Mouse (Mus musculus) retina, postnatal 1 day (tissue): ENCODE measurements around the gene Naxd.
"Not testable (repeated sequence)": the region's sequence is repeated elsewhere in the genome, so short reads cannot be mapped to it uniquely, and the experiment has no call there.

Experiments
- DNase-seq: peaks from one replicate; pipeline ENCODE4 v3.0.0-alpha.2; 2012

Gene Naxd

DNA sequence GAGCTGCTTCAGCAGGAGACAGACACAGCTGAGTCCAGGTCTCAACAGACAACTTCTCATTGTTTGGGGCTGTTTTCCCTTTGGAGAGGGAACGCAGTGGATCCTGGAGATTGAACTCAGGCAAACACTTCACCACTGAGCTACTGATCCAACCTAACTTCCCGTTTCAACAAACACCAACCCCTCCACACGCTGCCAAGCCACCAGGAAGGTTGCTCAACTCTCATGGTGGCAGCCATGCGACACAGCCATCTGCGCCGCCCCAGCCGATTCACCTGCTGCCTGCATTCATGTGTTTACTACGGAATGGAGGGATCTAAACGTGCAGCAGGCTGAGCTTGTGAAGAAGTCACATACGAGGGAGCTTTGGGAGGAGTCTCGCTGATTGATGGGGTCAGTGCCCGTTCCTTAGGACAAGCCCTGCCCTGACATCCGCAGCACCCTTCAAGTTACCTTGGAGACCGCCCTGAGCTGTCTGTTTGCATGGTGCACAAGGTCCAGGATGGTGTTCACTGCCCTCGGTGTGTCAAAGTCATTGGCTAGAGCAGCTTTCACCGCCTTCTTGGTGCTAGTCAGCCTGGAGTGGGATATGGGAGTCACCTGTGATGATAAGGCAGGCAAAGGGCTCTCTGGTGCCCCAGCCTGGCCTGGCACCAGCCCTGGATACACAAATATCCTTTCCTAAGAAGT, 20.2 kb downstream of the Naxd start:
- no peak for DNase-seq

- no peak for DNase-seq
Observed at GRCm38 (mm10) chr8:11518056-11518396, 20.7 kb downstream of the Naxd start.

GRCm38 (mm10) chr8:11518676-11519075, 21.4 kb downstream of the Naxd start:
- no peak for DNase-seq

DNA sequence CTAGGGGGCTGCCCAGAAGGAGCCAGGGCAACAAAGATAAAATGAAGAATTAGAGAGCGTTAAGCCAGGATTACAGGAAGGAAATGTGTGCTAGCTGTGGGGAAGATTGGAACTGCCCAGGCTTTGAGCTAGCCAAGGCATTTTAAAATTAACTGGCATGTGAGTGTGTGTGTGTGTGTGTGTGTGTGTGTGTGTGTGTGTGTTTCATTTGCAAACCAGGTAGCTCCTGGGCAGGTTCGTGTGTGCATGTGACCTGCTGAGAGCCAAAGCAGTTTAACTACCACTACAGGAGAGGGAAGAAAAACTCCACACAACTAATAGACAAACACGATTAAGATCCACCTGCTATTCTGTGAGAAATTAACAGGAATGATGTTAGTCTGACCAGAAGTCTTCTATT, 26.0 kb downstream of the Naxd start:
- DNase-seq: no peak

GRCm38 (mm10) chr8:11530155-11530770, 33.0 kb downstream of the Naxd start:
- no peak for DNase-seq

DNA sequence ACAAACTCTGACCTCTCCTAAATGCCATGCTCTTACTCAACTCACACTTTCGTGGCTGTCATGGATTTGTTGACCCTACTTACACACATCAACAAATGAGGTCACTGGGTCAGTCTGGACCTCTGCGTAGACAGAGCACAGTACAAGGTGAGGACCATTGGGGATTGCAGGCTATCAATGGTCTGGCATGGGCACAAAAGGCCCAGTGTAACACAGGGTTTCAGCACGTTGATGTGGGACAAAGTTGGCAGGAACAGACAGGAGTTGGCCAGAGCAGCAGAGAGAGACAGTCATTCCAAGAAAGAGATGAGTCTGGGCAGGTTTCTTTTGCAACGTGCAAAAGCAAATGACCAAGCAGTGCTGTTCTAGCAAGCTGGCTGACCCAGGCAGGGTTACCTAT, 33.5 kb downstream of the Naxd start:
- no peak for DNase-seq

DNA sequence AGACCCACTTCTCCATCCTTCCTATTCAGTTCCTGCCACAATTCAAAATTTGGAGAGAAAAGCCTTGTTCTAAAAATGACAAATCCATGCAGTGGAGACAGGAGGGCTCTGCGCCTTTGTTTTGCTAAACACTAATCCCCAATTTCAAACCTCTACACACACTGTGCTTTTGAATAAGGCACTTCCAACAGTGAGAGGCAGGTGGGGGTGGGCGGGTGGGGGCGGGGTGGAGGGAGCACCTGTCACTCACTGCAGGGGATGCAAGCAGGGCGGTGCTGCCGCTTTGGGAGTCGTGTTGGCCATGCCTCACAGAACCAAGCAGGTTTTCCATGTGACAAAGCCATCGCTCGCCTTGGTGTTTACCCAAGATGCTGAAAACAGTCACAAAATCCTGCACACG, 37.2 kb downstream of the Naxd start:
- DNase-seq: no peak

DNA sequence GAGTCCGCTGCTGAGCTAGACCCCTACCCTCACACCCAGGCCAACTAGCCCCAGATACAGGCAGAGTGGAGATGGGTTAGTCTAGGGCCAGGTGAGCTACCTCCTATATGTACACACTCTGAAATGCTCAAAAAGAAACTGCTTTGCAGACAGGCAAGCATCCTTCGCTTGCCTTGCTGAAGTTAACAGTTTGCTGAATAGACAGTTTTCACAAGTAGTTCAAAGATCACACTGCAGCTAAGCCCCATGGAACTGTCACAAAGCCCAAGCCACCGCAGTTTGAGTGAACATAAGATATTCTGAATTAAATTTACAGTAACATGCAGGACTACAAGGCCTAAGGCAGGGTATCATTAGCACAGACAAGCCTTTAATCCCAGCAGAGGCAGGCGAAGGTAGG, 41.7 kb downstream of the Naxd start:
- no peak for DNase-seq

DNA sequence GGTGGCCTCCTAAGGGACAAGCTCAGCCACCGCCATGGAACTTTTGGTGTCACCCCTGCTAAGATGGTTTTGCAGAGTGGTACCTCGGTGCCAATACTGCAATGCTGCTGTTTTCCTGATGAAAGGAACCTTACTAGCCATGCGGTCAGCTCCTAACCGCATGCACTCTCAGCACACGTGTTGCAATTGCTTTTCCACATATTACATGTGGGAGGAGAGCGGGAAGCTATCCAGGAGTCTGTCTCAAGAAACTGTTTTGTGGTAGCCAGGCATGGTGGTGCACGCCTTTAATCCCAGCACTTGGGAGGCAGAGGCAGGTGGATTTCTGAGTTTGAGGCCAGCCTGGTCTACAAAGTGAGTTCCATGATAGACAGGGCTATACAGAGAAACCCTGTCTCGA, 42.9 kb downstream of the Naxd start:
- DNase-seq: no peak

- DNase-seq: no peak
Observed at GRCm38 (mm10) chr8:11542031-11542430, 44.7 kb downstream of the Naxd start.

DNA sequence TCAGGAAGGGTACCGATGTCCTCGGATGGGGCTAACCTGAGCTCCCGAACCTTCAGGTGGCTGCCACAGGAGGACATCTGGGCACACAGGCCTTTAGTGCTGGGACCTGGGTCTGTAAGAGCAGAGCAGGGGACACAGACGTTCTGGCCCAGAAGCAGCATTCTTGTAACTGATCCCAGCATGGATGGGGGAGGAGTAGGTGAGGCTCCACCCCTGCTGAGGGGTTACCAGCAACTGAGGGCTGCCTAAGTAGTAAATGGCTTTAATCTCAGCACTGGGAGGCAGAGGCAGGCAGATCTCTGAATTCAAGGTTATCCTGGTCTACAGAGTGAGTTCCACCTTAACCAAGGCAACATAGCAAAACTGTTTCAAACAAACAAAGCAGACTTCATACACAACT, 45.6 kb downstream of the Naxd start:
- DNase-seq: no peak

GRCm38 (mm10) chr8:11544386-11544785, 47.1 kb downstream of the Naxd start:
- peak; percentile 61 for DNase-seq

DNA sequence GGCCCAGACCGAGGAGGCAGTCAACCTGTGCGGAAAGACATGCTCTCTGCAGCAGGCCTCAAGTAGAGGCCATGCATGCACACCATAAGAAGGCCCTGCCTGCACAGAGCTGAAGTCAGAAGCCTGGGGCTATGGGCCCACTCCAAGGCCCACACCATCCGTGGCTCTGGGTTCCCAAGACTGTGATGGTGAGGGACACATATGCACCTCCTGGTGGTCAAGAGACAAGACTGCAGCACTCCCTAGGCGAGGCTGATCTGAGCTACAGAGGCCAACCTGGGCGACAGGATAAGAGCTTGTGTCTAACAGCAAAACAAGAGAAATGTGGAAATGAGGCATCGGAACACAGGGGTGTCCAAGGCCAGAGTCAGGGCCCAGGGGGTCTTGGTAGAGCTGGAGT, 49.8 kb downstream of the Naxd start:
- peak; percentile 49 for DNase-seq

DNA sequence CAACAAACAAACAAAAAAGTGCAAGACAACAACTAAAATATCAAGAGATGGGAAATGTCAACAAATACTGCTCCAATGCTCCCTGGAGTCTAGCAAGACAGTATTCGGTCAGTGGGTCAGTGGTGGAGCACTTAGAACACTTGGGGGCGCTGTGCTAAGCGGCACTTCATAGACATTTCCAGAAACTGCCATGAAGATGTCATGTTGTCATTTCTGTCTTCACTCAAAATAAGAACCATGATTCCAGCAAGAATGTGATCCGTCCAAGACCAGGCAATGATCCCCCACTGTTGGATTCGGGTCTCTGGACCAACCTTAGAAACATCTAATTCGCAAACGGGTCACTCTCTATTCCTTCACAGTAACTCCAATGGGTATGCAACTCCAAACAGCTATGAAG, 52.4 kb downstream of the Naxd start:
- peak; percentile 73 for DNase-seq

GRCm38 (mm10) chr8:11550281-11550948, 53.1 kb downstream of the Naxd start, which contains the start of gene Cars2:
Gene Cars2 (minus strand): TSS chr8:11550783.
- peak; percentile 91 for DNase-seq

GRCm38 (mm10) chr8:11551497-11551896, 54.2 kb downstream of the Naxd start:
- DNase-seq: not testable (repeated sequence)

DNA sequence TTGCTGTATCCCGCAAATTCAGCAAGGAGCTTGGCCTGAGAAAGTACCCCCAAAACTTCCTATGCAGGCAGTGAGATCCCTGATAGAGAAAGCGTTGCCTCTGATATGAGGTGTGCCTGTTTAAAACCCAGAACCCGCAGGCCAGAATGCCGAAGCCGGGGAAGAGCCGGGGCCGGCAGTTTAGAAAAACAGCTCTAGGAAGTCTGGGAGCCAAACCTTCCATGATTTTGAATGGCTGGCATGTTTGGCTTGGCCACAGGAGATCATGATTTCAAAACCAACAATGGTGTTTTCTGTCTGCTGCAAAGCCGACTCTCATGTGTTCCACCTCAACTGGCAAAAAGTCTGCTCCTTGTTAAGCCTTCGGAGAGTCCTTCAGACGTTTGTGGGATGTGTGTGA, 55.1 kb downstream of the Naxd start:
- no peak for DNase-seq

GRCm38 (mm10) chr8:11554799-11555719, 57.8 kb downstream of the Naxd start, which contains the start of gene Ing1:
Gene Ing1 (plus strand): TSS chr8:11555571.
- peak; percentile 98 for DNase-seq

GRCm38 (mm10) chr8:11555720-11556591, 58.6 kb downstream of the Naxd start:
- DNase-seq: peak; percentile 100

DNA sequence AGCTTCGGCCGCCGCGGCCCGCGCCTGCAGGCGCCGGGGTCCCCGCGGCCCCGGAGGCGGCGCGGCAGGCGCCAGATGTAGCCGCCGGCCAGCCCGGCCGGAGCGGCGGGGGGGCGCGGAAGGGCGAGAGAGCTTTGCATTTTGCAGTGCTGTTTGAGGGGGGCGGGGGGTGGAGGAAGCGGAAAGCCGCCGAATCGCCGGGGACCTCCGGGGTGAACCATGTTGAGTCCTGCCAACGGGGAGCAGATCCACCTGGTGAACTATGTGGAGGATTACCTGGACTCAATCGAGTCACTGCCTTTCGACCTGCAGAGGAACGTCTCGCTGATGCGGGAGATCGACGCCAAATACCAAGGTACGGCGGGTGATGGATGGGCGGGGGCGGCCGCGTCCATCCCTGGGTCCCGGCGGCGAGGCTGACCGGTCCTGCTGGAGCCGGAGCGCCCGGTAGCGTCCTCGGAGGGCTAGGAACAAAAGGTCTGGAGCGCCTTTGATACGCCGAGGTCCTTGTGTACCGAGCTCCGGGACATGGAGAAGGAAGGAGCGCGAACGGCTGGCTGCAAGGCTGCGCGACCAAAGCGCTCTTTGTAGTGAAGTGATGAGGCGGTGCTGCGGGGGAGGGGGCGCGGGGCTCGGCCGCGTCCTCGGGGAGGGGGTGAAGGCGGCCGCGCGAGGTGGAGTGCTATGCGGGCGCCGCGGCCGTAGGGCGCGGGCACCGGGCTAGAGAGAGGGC, 59.6 kb downstream of the Naxd start:
- DNase-seq: peak; percentile 54

DNA sequence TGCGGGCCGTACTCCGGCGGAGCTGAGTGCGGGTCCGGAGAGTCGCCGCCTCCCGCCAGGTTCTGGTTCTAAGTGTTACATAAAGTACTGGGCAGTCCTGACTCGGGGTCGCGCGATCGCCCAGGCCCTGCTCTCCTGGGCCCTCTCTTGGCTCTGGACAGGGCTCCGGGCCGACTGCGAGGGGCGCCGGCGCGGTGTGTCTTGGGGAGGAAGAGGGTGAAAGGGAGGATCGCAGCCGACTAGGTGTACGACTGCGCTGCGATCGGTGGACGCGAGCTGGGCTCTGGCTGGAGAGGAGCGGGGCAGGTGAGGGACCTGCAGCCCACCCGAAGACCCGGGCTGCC, 60.1 kb downstream of the Naxd start:
- DNase-seq: no peak
